Mouse (Mus musculus): ENCODE measurements around the gene Smarcb1.

Smarcb1 gene

GRCm38 (mm10) chr10:75859107-75859746, 62.2 kb downstream of the Smarcb1 start:
- intact Hi-C loops (cut with DNase I): no loop called here

- intact Hi-C loops (cut with DNase I): no loop called here
Observed at GRCm38 (mm10) chr10:75857598-75857997, 63.8 kb downstream of the Smarcb1 start.

GRCm38 (mm10) chr10:75856976-75857375, 64.4 kb downstream of the Smarcb1 start:
- intact Hi-C loops (cut with DNase I): no loop called here

- intact Hi-C loops (cut with DNase I): no loop called here
Observed at GRCm38 (mm10) chr10:75856155-75856907, 65.1 kb downstream of the Smarcb1 start.

GRCm38 (mm10) chr10:75855416-75855981, 65.9 kb downstream of the Smarcb1 start:
- intact Hi-C loops (cut with DNase I): no loop called here

- intact Hi-C loops (cut with DNase I): loop anchor here (5.0 kb wide), 2 partner anchors 212 to 267 kb away; partner anchors contain the start of genes Ggt5 and Susd2
Observed at GRCm38 (mm10) chr10:75854791-75855190, 66.6 kb downstream of the Smarcb1 start.

- intact Hi-C loops (cut with DNase I): loop anchor here (5.0 kb wide), 2 partner anchors 212 to 267 kb away; partner anchors contain the start of genes Ggt5 and Susd2
Observed at GRCm38 (mm10) chr10:75854096-75854495, 67.3 kb downstream of the Smarcb1 start.

GRCm38 (mm10) chr10:75853452-75853851, 68.0 kb downstream of the Smarcb1 start:
- intact Hi-C loops (cut with DNase I): loop anchor here (1.0 to 5.0 kb wide), 3 partner anchors 109 to 266 kb away; partner anchors contain the start of genes Ggt5 and Susd2

- intact Hi-C loops (cut with DNase I): loop anchor here (1.0 to 5.0 kb wide), 3 partner anchors 108 to 265 kb away; partner anchors contain the start of genes Ggt5 and Susd2
Observed at GRCm38 (mm10) chr10:75852539-75853125, 68.8 kb downstream of the Smarcb1 start.

- intact Hi-C loops (cut with DNase I): loop anchor here (5.0 kb wide), 2 partner anchors 209 to 264 kb away; partner anchors contain the start of genes Ggt5 and Susd2
Observed at GRCm38 (mm10) chr10:75851681-75852080, 69.7 kb downstream of the Smarcb1 start.

GRCm38 (mm10) chr10:75851076-75851475, 70.3 kb downstream of the Smarcb1 start:
- intact Hi-C loops (cut with DNase I): loop anchor here (5.0 kb wide), 2 partner anchors 209 to 264 kb away; partner anchors contain the start of genes Ggt5 and Susd2

GRCm38 (mm10) chr10:75848382-75848781, 73.0 kb downstream of the Smarcb1 start:
- intact Hi-C loops (cut with DNase I): no loop called here

Measured in adrenal gland (tissue).